Comparison of ENCODE assay signal across 8 mouse cellular contexts in genomic region chr8:120898008-120898407, GRCm38 (mm10).
DNase-seq lines count a peak whose midpoint lies in the region; ATAC-seq and TF ChIP-seq lines count a peak whose summit lies in the region.
"Had no signal": no experiment of that assay in that cellular context is flagged by ENCODE, and none has a peak within 500 bp of the region (broad histone marks: within the 10 kb centered on the region; RNA-seq: fewer than 3 reads in every experiment).

No protein-coding gene starts in this region.

- H3K9me3 ChIP-seq in G1E (replicated peaks) = peaks cover 98% of the 10 kb centered on the region

- TF ChIP-seq CTCF in left cerebral cortex, adult 2 months (IDR thresholded peaks at IDR 0.05) = peak; percentile 57
- TF ChIP-seq CTCF in G1E (IDR thresholded peaks at IDR 0.05; ENCODE audit: low read depth, low read length) = peak; percentile 32; the same call in 1 of the 2 replicates
- TF ChIP-seq CTCF in bone marrow, adult 2 months (IDR thresholded peaks at IDR 0.05; ENCODE audit: control insufficient read depth, insufficient read depth, low read length) = peak; percentile 71

- no peak for DNase-seq in left cerebral cortex, adult 2 months (ENCODE audit: extremely low spot score in 1 of 2, low spot score in 2 of 2)
- no peak for DNase-seq in left cerebral cortex, adult 11 months (ENCODE audit: low spot score)
- DNase-seq in G1E (ENCODE audit: low spot score) = no peak
- DNase-seq in heart, postnatal 36 days = peak; percentile 46 to 64
- DNase-seq in lung, postnatal 14 days = peak; percentile 63
- DNase-seq in thymus, postnatal 0 days (ENCODE audit: low spot score) = peak; percentile 50

- H3K4me3 ChIP-seq in left cerebral cortex, adult 2 months = no peak overlapping the region
- H3K4me3 ChIP-seq in G1E (ENCODE audit: low read depth, low read length) = no peak overlapping the region
- H3K4me3 ChIP-seq in bone marrow, adult 2 months (replicated peaks; ENCODE audit: control insufficient read depth, low read depth, low read length) = no peak overlapping the region

- no peaks in the 10 kb centered on the region for H3K36me3 ChIP-seq in G1E (replicated peaks)

- intact Hi-C loops in left cerebral cortex, adult 2 months (cut with DNase I) = loop anchor here (5.0 kb wide), 1 partner anchor 189 kb away; no protein-coding TSS in a partner anchor
- intact Hi-C loops in heart, postnatal 36 days (cut with DNase I) = loop anchor here (1.0 kb wide), 1 partner anchor 194 kb away; no protein-coding TSS in a partner anchor

- no peak for TF ChIP-seq POLR2A in bone marrow, adult 2 months (IDR thresholded peaks at IDR 0.05; ENCODE audit: borderline replicate concordance, control insufficient read depth, low read depth, low read length)

- no peaks in the 10 kb centered on the region for H3K27me3 ChIP-seq in G1E (ENCODE audit: insufficient read depth, low read length)

- H3K4me1 ChIP-seq in G1E (ENCODE audit: insufficient read depth, low read depth, low read length) = no peaks in the 10 kb centered on the region
- H3K4me1 ChIP-seq in bone marrow, adult 2 months (ENCODE audit: control insufficient read depth, insufficient read depth, low read length) = no peaks in the 10 kb centered on the region

- no peak for ATAC-seq in G1E (ENCODE audit: extremely low read depth, insufficient number of reproducible peaks, low FRiP score, poor library complexity, severe bottlenecking)

- no peak overlapping the region for H3K27ac ChIP-seq in left cerebral cortex, adult 2 months
- no peak overlapping the region for H3K27ac ChIP-seq in bone marrow, adult 2 months (ENCODE audit: control insufficient read depth, insufficient read depth, low read depth, low read length, poor library complexity)
- H3K27ac ChIP-seq: macrophage had no signal

- 48% methylated on average over 4 of the region's 4 CpGs for WGBS in bone marrow, adult 2 months

Comparison
In these comparisons a context has a peak if more than half of its experiments do, and no peak if none do; other contexts are left out.
1. DNase-seq: peak in heart, postnatal 36 days (2 of 2), lung, postnatal 14 days (single experiment) and thymus, postnatal 0 days (single experiment); none in left cerebral cortex, adult 2 months (0 of 2), left cerebral cortex, adult 11 months (single experiment) and G1E (single experiment).
2. Peak in every context shown above with its lines, with median percentiles within 50 percentile points of each other: CTCF ChIP-seq.